Comparison of ENCODE assay signal across 7 mouse cellular contexts in the genomic region with DNA sequence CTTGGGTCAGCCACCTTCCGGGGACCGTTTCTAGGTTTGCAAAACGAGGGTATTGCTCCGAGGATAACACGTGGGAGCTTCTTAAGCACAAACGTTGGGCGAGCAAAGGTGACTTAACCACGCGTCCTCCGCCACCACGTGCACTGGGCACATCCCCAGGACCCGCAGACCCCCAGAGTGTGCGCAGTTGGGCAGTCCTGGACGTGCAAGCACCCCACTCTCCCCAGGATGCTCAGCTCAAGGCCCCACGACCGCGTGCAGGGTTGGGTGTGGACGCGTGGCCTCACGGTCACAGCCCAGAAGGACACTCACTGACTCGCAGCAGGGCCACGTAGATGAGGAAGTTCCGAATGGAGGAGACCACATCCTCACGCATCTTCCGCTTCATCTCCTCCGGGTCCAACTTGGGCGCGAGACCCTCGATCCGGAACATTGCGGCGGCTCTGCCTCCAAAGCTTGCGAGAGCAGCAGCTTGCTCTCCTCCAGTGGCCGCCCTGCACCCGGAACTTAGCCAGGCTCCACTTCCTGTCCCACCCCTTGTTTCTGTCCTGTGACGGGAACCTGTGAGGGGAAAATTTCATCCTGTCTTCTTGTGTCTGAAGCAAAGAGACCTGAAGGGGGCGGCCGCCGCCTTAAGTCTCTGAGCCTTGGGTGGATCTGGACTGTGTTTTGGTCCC. TPM values are rescaled to one million over a fixed set of nuclear protein-coding genes. Genes with fewer than 3 reads are reported as not detected.
A peak's percentile ranks its signal among the peaks of the same experiment; 100 is the strongest.
DNase-seq lines count a peak whose midpoint lies in the region; ATAC-seq lines count a peak whose summit lies in the region.

A gene (minus strand): TSS at position 514 of the 677 bp plus-strand sequence.

- H3K4me1 ChIP-seq in embryonic facial prominence, embryonic 11.5 days (ENCODE audit: control insufficient read depth, insufficient read depth, low read length) = no peaks in the 10 kb centered on the region
- peaks cover 13% of the 10 kb centered on the region for H3K4me1 ChIP-seq in limb, embryonic 10.5 days
- H3K4me1 ChIP-seq in midbrain, embryonic 13.5 days (replicated peaks) = peaks cover 14% of the 10 kb centered on the region

- H3K9me3 ChIP-seq in embryonic facial prominence, embryonic 11.5 days (replicated peaks; ENCODE audit: control insufficient read depth, low read length) = no peaks in the 10 kb centered on the region
- no peaks in the 10 kb centered on the region for H3K9me3 ChIP-seq in limb, embryonic 10.5 days (replicated peaks)
- H3K9me3 ChIP-seq in midbrain, embryonic 13.5 days = no peaks in the 10 kb centered on the region

- H3K36me3 ChIP-seq in embryonic facial prominence, embryonic 11.5 days (replicated peaks; ENCODE audit: control insufficient read depth, insufficient read depth, low read depth, low read length) = no peaks in the 10 kb centered on the region
- peaks cover 30% of the 10 kb centered on the region for H3K36me3 ChIP-seq in limb, embryonic 10.5 days
- H3K36me3 ChIP-seq in midbrain, embryonic 13.5 days = peaks cover 21% of the 10 kb centered on the region

- H3K27me3 ChIP-seq in embryonic facial prominence, embryonic 11.5 days (ENCODE audit: control insufficient read depth, insufficient read depth, low read length) = no peaks in the 10 kb centered on the region
- H3K27me3 ChIP-seq in limb, embryonic 10.5 days (ENCODE audit: low read depth, poor library complexity, severe bottlenecking) = no peaks in the 10 kb centered on the region
- H3K27me3 ChIP-seq in midbrain, embryonic 13.5 days = no peaks in the 10 kb centered on the region

- peak within 1 kb of the TSS; percentile 68 for H3K4me3 ChIP-seq in embryonic facial prominence, embryonic 11.5 days (ENCODE audit: low read depth, low read length)
- peak within 1 kb of the TSS; percentile 99 for H3K4me3 ChIP-seq in limb, embryonic 10.5 days
- peak within 1 kb of the TSS; percentile 97 for H3K4me3 ChIP-seq in midbrain, embryonic 13.5 days (replicated peaks)

- under 1% methylated on average over 39 of the region's 39 CpGs for WGBS in embryonic facial prominence, embryonic 11.5 days
- under 1% methylated on average over 39 of the region's 39 CpGs for WGBS in limb, embryonic 10.5 days
- WGBS in midbrain, embryonic 13.5 days = under 1% methylated on average over 39 of the region's 39 CpGs

- peak; percentile 93 for DNase-seq in adrenal gland, postnatal 14 days
- peak; percentile 94 for DNase-seq in embryonic facial prominence, embryonic 11.5 days (ENCODE audit: low spot score)
- peak; percentile 93 for DNase-seq in kidney, adult 11 months
- peak; percentile 89 for DNase-seq in limb, embryonic 10.5 days (ENCODE audit: low spot score)
- peak; percentile 74 for DNase-seq in spleen, adult 12 weeks (ENCODE audit: low spot score)

- peak within 1 kb of the TSS; percentile 74 for H3K9ac ChIP-seq in embryonic facial prominence, embryonic 11.5 days (replicated peaks; ENCODE audit: low read length)
- peak within 1 kb of the TSS; percentile 94 for H3K9ac ChIP-seq in midbrain, embryonic 13.5 days (replicated peaks)

- H3K4me2 ChIP-seq in embryonic facial prominence, embryonic 11.5 days (ENCODE audit: low read depth, low read length) = peak within 1 kb of the TSS; percentile 59
- H3K4me2 ChIP-seq in midbrain, embryonic 13.5 days (replicated peaks) = peak within 1 kb of the TSS; percentile 90

- no peak within 1 kb of the TSS for H3K27ac ChIP-seq in embryonic facial prominence, embryonic 11.5 days (replicated peaks; ENCODE audit: low read depth, low read length)
- H3K27ac ChIP-seq in limb, embryonic 10.5 days = peak within 1 kb of the TSS; percentile 89
- H3K27ac ChIP-seq in midbrain, embryonic 13.5 days = 0 out of 2 replicates have a peak within 1 kb of the TSS, but pooled peaks have one; percentile 35

- peak; percentile 96 for ATAC-seq in embryonic facial prominence, embryonic 11.5 days (replicated peaks; ENCODE audit: insufficient number of reproducible peaks, low FRiP score, low TSS enrichment, low read depth)
- peak; percentile 91 for ATAC-seq in granulocyte monocyte progenitor cell, adult 5-6 weeks (replicated peaks; ENCODE audit: poor library complexity, severe bottlenecking)
- peak; percentile 98 for ATAC-seq in midbrain, embryonic 13.5 days

RNA-seq across cellular contexts. Expression of the gene that starts here (rescaled TPM):
- 117 and 127 TPM in 2 replicates for total RNA-seq in adrenal gland, postnatal 14 days (2021)
- polyA plus RNA-seq in embryonic facial prominence, embryonic 11.5 days (2014; fragmentation: Nextera tagmentation; extraction: Ambion mirVana) = 200 and 211 TPM in 2 replicates
- 344 and 413 TPM in 2 replicates for total RNA-seq in granulocyte monocyte progenitor cell, adult 5-6 weeks (2014; fragmentation: Nextera tagmentation)
- 250 and 251 TPM in 2 replicates for total RNA-seq in granulocyte monocyte progenitor cell, adult 5-6 weeks (2017)
- polyA plus RNA-seq in limb, embryonic 10.5 days (2016; fragmentation: Nextera tagmentation; extraction: Ambion mirVana) = 210 and 265 TPM in 2 replicates
- 153 and 154 TPM in 2 replicates for polyA plus RNA-seq in midbrain, embryonic 13.5 days (2015; fragmentation: Nextera tagmentation; extraction: Ambion mirVana)
